Comparison of ENCODE assay signal across 6 mouse cellular contexts in genomic region chr12:28248287-28248686, GRCm38 (mm10).
"Had no signal": no experiment of that assay in that cellular context is flagged by ENCODE, and none has a peak within 500 bp of the region (broad histone marks: within the 10 kb centered on the region; RNA-seq: fewer than 3 reads in every experiment).

No protein-coding gene starts in this region.

- H3K4me3 ChIP-seq: limb, embryonic 13.5 days; midbrain, embryonic 13.5 days; stomach, embryonic 15.5 days had no signal

- H3K27ac ChIP-seq: hindbrain, postnatal 0 days; kidney, postnatal 0 days; limb, embryonic 13.5 days; liver, embryonic 14.5 days; midbrain, embryonic 13.5 days; stomach, embryonic 15.5 days had no signal

- ATAC-seq: hindbrain, postnatal 0 days; midbrain, embryonic 13.5 days had no signal

- H3K4me2 ChIP-seq: limb, embryonic 13.5 days; midbrain, embryonic 13.5 days; stomach, embryonic 15.5 days had no signal

- H3K36me3 ChIP-seq: limb, embryonic 13.5 days; midbrain, embryonic 13.5 days; stomach, embryonic 15.5 days had no signal

- H3K9ac ChIP-seq: limb, embryonic 13.5 days; liver, embryonic 14.5 days; midbrain, embryonic 13.5 days; stomach, embryonic 15.5 days had no signal

- H3K27me3 ChIP-seq: limb, embryonic 13.5 days; midbrain, embryonic 13.5 days; stomach, embryonic 15.5 days had no signal

- H3K4me1 ChIP-seq: limb, embryonic 13.5 days; midbrain, embryonic 13.5 days; stomach, embryonic 15.5 days had no signal

- H3K9me3 ChIP-seq: midbrain, embryonic 13.5 days; stomach, embryonic 15.5 days had no signal
